Comparison of ENCODE assay signal across 23 mouse cellular contexts in the genomic region with DNA sequence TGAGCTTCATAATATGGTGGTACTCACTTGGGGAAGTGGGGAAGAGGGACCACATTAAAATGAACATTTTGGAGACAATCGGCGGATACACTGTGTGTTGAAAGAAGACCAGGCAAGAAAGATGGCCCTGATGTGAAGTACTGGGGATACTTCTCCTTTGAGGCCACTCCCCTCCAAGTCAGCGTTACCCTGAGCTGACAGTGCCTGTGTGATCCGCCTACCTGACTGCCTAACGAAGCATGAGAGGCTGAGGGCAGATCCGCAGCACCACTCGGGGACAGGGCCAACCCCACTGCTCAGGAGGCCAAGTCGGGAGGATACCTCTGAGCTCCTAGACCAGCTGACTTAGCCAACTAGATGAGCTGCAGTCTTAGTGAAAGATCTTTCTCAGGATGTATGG. TPM values are rescaled to one million over a fixed set of nuclear protein-coding genes. Genes with fewer than 3 reads are reported as not detected.
DNase-seq lines count a peak whose midpoint lies in the region; ATAC-seq lines count a peak whose summit lies in the region.
"Had no signal": no experiment of that assay in that cellular context is flagged by ENCODE, and none has a peak within 500 bp of the region (broad histone marks: within the 10 kb centered on the region; RNA-seq: fewer than 3 reads in every experiment).

No protein-coding gene starts in this region.

- ATAC-seq in kidney, embryonic 14.5 days (ENCODE audit: low FRiP score, low TSS enrichment): peak; percentile 46
- ATAC-seq in megakaryocyte progenitor cell, adult 5-6 weeks (replicated peaks; ENCODE audit: poor library complexity): peak; percentile 91
- ATAC-seq: activated CD4-positive, CD25-positive, alpha-beta regulatory T cell, adult 4 months; forebrain, embryonic 14.5 days; liver, postnatal 0 days had no signal

- 49% methylated on average over 8 of the region's 8 CpGs for WGBS in kidney, embryonic 14.5 days

- no peak overlapping the region for H3K4me2 ChIP-seq in kidney, embryonic 14.5 days (replicated peaks; ENCODE audit: low read depth, low read length)
- H3K4me2 ChIP-seq: embryonic facial prominence, embryonic 13.5 days; heart, embryonic 11.5 days; midbrain, embryonic 11.5 days had no signal

- H3K4me3 ChIP-seq in kidney, embryonic 14.5 days (ENCODE audit: low read length): no peak overlapping the region
- H3K4me3 ChIP-seq: embryonic facial prominence, embryonic 13.5 days; layer of hippocampus, adult 2 months; left cerebral cortex, adult 2 months; limb, embryonic 10.5 days; myocyte had no signal

- no peak overlapping the region for H3K27ac ChIP-seq in kidney, embryonic 14.5 days (ENCODE audit: low read depth, low read length)
- H3K27ac ChIP-seq: embryonic facial prominence, embryonic 13.5 days; layer of hippocampus, adult 2 months; left cerebral cortex, adult 2 months; limb, embryonic 10.5 days had no signal

- no peak for DNase-seq in kidney, postnatal 10 days
- peak; percentile 15 to 28 for DNase-seq in spleen, adult 18-20 months
- no peak for DNase-seq in spleen, postnatal 14 days (ENCODE audit: low spot score in 2 of 2)
- no peak for DNase-seq in layer of hippocampus, postnatal 14 days (ENCODE audit: low spot score in 2 of 2)
- no peak for DNase-seq in MN1 (ENCODE audit: low spot score)
- DNase-seq: adrenal gland, postnatal 14 days; cerebellum, postnatal 10 days; heart, postnatal 10 days; liver, postnatal 0 days; lung, postnatal 10 days; right cerebral cortex, postnatal 14 days; thymus, postnatal 25 days had no signal

- no peaks in the 10 kb centered on the region for H3K36me3 ChIP-seq in kidney, embryonic 14.5 days (ENCODE audit: control insufficient read depth, insufficient read depth, low read length)

- H3K4me1 ChIP-seq in kidney, embryonic 14.5 days (ENCODE audit: control insufficient read depth, insufficient read depth, low read length): peaks cover 52% of the 10 kb centered on the region

- H3K27me3 ChIP-seq in kidney, embryonic 14.5 days (ENCODE audit: control insufficient read depth, insufficient read depth, low read length): no peaks in the 10 kb centered on the region
- H3K27me3 ChIP-seq: embryonic facial prominence, embryonic 13.5 days had no signal

- H3K9ac ChIP-seq in kidney, embryonic 14.5 days (ENCODE audit: low read depth, low read length): no peak overlapping the region
- H3K9ac ChIP-seq: embryonic facial prominence, embryonic 13.5 days; liver, postnatal 0 days had no signal

- H3K9me3 ChIP-seq in kidney, embryonic 14.5 days (ENCODE audit: control insufficient read depth, low read length): no peaks in the 10 kb centered on the region
- H3K9me3 ChIP-seq: embryonic facial prominence, embryonic 13.5 days; limb, embryonic 10.5 days had no signal

RNA-seq across cellular contexts. Expression of a gene that starts 24.4 kb away (rescaled TPM):
- 131 and 224 TPM in 2 replicates for polyA plus RNA-seq in kidney, embryonic 14.5 days (2014; fragmentation: Nextera tagmentation; extraction: Ambion mirVana)
- 63.7 and 70.3 TPM in 2 replicates for total RNA-seq in megakaryocyte progenitor cell, adult 5-6 weeks (2015)
- 63.4 and 69.0 TPM in 2 replicates for total RNA-seq in megakaryocyte progenitor cell, adult 5-6 weeks (2017)
- 100 to 1,000 TPM; 116 to 118 TPM for total RNA-seq in layer of hippocampus, postnatal 14 days (2021)

Comparison
In these comparisons a context has a peak if more than half of its experiments do, and no peak if none do; other contexts are left out.
1. DNase-seq: peak in spleen, adult 18-20 months (2 of 2); none in kidney, postnatal 10 days (single experiment), spleen, postnatal 14 days (0 of 2), layer of hippocampus, postnatal 14 days (0 of 2) and MN1 (single experiment).